Mouse (Mus musculus) v-Abl transformed pro-B cells (cell line): ENCODE measurements around the gene Zbtb43.

Experiments
- in situ Hi-C, 2 experiments: fragments of 400-800 bp; cut with MboI; formaldehyde crosslinking; loops; one replicate each; pipeline ENCODE4 v1.15.1; 2025; ENCODE audit not compliant: unreplicated experiment in 2 of 2

Zbtb43 gene

DNA sequence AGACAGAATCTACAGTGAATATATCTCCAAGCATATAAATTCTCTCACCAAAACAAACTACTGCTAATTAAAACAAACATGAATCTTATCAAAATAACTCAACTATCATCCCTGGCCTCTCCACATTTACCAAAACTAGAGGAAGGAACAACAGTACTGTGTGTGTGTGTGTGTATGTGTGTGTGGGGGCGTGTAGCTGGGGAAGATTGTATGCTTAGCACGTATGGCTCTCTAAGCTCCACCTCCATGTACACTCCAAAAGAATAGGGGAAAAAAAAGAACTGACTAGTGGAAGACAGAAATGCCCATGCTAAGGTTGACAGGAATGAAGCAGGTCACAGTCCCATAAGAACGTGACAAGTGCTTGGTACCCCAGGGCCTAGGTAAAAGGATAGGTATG lies 13.0 kb downstream of the Zbtb43 start:
- in situ Hi-C loops = no loop called here

DNA sequence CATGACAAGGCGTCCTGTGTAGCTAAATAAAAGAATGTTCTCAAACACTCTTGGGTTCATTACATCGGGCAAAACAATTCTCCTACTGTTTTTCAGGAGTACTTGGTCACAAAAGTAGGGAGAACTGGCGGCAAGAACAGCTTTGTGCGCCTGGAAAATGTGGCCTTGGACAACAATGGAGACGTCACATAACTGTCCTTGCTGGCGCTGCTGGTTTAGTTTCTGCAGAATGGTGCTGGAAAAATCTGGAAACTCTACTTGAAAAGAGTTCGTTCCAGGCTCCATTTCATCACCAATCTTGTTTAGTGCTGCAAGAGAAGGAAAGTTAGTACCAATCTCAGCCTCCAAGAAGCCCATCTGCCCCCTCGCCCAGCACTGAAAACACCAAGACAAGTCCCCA lies 13.5 kb downstream of the Zbtb43 start:
- in situ Hi-C loops = no loop called here

DNA sequence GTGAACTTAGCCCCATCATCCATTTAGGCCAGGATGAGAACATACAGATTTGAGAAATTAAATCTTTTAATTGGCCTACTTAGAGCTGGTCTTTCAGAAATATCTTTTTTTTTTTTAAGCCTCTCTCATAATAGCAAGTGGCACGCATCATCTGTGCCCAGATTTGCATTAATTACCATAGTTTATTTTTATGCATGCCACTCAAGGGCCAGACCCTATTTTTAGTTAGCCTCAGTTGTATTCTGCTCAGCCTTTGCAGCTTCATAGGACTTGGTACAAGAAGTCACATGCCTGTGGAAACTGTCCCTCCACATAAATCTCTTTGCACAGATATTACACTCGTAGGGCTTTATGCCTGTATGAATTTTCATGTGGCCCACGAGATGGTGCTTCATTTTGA lies 14.9 kb downstream of the Zbtb43 start:
- in situ Hi-C loops = no loop called here

DNA sequence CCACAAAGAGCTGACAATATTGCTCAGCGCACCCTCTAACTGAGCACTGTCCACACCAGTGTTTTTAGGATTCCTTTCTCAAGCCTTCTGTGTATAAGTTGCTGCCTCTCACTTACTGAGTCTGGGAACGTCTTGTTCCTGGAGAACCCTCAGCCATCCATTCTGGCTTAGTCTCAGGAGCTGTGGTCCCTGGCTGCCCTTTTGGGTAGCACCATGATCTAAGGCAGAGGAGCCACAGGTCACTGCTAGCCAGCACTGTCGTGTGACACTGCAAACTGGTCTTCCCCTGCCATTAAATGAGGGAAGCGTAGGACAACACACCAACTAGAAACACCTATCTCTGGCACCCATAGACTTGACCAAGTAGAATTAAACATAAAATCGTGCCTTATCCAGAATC lies 15.6 kb downstream of the Zbtb43 start:
- in situ Hi-C loops = no loop called here

DNA sequence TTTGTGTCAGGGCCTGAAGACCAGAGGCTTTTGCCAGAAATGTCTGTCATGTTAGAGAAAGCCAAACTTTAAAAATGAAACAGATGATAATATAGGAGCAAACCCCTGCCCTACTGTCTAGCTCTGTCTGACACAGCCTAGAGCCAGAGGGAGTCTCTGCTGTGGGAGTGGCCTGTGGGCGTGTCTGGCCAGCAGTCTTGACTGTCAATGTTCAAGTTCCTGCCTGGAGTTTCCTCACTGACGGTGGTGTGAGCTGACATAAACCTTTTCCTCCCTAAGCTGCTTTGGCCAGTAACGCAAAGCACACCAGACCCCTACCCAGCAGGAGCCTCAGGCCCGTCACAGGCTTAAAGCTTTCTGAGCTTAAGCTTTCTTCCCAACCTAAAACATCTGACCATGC lies 16.2 kb downstream of the Zbtb43 start:
- in situ Hi-C loops = no loop called here

DNA sequence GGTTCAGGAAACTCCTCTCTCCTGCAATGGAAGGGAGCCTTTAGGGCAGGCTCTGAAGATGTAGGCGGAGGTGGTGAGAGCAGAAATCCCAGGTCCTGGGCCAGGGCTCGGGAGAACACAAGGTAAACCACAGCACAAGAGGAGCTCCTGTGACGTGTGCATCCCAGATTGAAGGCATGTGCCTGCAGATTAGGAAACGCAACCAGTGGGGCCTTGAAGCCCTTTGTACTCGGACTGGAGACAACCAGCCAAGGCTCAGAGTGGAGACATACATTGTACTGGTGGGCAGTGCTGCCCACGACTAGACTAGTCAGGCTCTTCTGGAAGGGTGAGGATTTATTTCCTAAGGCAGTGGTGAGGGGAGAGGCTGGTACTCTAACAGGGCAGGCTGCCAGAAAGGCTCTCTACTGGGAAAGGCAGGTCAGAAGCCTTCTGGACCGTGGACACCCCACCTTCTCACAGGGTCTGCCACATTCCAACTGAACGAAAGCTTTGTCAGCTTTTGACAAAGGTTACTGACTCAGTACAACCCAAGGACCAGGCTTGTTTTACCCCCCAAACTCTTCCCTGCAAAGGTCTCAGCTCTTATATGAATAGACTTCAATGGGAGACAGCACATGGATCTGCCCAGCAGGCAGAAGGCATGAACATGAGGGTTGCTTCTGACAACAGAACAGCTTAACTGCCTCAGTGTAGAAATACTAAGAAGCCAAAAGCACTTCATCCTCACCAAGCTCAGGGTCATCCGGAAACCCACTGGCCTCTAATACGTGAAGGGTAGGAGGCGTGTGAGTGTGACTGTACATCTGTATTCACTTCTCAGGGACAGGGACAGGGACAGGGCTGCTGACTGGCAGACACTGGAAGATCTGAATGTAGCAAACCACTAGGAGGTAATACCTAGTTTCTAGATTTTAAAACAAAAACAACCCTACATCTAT lies 17.1 kb downstream of the Zbtb43 start:
- in situ Hi-C loops = no loop called here

DNA sequence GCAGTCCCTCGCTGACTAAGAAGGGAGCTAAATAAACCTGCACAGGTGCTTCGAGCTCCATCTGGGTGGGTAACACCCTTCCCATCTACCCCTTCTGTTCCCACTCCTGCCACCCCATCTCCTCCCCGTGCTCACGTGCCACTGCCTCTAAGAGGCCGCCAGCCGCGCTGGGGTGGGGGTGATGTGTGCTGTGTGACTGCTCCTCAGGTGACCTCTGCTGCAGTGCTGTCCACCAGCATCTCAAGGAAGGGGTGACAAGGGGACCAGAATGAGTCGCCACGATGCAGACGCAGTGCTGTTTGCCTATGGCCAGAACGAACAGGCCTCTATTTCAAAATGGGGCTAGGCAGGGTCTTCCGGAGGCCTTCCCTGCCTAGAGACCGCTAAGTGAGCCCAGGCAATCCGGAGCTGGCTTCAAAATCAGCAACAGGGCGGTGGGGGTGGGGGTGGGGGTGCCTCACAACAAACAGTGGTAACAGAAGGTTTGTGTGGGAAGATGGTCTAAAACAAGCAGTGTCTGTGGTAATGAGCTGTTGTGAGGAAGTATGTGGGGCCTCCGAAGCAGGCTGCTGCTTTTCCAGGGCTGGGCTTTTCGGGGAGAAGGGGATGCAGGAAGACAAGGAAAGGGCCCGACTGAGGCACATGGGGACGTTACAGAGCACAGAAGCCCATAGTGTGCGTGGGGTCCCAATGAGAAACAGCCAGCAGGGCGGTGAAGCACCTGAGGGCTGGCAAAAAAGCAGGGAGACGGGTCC lies 19.1 kb downstream of the Zbtb43 start:
- in situ Hi-C loops = no loop called here

DNA sequence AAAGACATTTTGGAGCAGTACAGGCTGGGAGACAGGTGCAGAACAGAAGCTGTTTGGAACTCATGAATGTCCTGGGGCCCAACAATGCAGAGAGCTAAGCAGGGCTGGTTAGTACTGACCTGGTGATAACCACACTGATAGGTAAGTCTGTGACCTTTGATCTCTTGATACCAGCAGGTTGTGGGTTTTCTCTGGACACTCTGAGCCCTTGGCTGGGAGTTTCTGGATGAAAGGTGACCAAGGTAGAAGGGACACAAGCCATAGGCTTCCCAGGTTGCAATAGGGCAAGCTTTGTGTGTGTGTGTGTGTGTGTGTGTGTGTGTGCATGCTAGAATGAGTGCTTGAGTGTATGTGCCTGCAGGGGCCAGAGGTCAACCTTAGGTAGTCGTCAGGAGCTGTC lies 21.6 kb downstream of the Zbtb43 start:
- in situ Hi-C loops = no loop called here

DNA sequence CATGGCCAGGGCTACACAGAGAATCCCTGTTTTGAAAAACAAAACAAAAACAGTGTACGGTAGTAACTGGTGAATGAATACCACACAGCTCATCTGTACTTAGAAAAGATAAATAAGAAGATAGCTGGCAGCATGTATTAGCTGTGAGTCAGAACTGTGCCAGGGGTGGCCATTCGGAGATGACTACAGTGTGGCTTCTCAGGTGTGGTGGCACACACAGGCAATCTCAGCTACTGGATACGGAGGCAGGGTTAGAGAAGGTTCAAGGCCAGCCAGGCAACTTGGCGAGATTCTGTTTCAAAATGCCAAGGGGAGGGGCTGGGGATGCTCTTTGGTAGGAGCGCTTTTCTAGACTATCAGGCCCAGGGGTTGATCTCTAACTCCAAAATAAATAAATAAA lies 22.6 kb downstream of the Zbtb43 start:
- in situ Hi-C loops = no loop called here

DNA sequence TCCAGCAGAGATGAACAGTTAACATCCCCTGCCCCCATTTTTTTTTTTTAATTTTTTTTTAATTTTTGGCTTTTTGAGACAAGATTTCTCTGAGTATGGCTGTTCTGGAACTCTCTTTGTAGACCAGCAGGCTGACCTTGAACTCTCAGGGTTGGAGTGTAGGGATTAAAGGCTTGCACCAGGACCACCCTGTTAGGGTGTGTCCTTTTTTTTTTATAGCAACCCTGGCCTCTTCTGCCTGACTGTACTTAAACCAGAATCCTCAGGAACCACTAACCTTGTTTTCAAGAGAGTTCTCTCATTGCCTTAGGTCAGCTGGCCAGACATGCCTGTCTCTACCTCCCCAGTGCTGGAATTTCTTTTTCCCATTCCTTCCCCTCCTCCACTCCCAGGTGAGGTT lies 23.5 kb downstream of the Zbtb43 start:
- in situ Hi-C loops = no loop called here

DNA sequence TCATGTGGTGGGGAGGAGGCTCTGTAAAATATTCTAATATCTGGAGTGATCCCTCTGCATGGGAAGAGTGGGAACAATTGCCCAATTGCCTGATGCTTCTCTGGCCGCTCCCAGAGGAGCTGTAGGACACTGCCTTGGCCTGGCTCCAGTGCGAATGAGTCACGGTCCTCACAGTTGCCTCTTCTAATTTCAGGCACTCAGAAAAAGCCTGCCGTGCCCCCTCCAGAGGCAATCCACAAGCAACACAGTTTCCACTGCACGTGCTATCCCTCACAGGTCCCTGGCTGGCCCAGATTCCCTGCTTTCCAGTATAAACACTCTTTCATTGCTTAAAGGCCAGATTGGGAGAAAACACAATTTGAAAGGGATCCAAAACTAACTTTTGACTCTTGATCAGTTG lies 24.0 kb downstream of the Zbtb43 start:
- in situ Hi-C loops = no loop called here

DNA sequence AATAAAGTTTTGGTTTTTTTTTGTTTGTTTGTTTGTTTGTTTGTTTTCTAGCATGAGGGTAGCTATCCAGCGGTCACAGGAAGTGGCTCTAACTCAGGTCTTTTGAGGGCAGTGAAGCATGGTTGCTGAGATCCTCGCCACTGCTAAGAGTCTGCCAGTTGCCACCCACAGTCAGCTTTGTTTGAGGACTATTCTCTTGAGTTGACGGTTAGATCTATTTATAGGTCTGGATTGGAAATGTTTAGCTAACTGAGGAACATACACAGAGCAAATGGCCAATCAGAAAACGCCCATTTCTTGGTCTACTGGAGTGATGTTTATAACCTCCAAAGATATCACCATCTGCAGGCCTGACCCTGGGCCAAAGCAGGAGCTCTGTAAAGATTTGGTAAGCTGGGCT lies 25.7 kb downstream of the Zbtb43 start:
- in situ Hi-C loops = no loop called here

DNA sequence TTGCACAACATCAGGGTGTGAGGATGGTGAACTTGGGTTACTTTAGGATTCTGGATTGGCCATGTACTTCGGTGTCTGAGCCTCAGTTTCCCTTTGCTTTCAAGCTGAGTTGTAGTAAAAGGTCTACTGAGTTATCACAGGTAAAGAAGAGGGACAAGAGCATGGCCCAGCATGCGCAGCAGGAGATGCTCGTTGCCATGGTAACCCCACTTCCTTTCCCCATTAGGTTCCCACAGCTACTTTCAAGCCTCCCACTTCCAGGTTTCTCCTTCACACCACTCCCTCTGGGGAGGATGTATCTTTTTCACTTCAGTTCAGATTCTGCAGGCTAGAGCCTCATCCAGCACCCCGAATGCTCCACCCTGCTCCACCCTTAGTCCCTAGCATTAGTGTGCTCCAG lies 27.5 kb downstream of the Zbtb43 start:
- in situ Hi-C loops = no loop called here

DNA sequence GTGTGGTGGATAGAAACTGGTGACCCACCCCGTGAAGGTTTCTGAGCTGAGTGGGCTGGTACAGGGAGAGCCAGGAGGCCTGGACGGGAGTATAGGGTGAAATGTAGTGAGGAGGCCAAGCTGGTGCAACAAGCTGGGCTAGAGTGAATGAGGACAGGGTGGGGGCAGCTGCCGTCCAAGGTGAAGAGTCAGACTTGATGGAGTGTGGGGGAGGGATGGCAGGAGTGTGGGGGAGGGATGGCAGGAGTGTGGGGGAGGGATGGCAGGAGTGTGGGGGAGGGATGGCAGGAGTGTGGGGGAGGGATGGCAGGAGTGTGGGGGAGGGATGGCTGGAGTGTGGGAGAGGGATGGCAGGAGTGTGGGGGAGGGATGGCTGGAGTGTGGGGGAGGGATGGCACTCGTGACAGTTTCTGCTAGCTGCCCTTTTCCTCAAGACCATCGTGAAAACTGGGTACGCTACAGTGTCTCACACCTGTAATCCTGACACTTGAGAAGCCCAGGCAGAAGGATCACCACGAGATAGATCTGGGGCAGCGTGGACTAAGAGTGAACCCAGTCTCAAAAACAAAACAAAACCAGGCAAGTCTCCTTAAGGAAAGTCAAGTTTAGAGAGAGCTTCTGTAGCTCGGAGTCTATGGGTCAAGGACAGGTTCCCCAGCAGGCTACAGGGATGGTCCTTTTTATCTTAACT lies 28.2 kb downstream of the Zbtb43 start:
- in situ Hi-C loops = no loop called here

DNA sequence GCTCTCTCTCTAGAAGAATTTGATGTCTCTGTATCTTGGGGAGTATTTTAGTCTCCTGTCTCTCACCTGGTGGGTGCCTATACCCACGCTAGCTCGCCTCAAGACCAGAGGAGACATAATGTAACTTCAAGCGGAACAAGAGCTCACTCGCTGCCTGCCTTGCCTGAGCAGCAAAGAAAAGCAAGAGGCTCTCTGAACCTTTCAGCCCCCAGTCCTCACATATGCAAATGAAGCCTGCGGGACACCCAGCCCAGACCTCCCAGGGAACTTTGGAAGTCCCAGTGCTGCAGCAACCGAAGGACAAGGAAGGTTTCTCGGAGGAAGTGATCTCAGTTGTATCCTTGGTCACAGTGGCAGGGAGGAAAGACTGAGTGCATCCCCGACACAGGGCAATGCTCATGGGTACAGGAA lies 28.9 kb downstream of the Zbtb43 start:
- in situ Hi-C loops = no loop called here

DNA sequence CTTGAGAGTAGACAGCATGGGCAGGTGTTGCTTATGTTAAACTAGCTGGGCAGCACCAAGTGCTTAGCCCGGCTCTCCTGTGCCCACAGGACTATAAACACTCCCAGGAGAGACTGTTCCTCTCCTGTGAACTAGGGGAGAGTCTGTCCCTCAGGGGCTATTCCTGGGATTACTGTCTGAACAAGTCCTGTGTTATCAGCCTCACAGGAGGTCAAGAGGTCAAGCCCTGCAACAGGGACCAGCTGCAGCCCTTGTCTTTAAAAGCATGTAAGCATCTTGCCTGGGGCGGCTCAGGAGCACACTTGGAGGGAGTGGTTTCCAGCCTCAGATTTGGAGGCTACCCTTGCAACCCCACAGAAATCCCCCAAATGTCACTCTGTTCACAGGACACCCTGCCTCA lies 30.0 kb downstream of the Zbtb43 start:
- in situ Hi-C loops = no loop called here

DNA sequence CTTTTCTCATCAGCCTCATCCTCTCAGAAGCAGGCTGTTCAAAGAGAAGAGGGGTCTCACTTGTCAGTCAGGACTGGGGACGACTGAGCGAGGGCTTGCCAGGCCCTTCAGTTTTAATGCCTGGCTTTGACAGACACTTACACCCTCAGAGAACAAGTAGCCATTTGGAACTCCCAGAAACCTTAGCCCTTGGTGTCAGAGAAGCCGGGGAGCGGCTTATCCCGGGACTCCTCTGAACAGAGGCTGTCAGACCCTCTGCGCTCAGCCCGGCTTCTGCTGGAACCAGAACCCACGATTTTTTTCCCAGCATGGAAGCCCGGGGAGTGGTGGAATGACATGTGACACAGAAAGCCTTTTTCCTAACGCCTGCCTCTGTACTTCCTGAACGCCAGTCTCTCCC lies 31.2 kb downstream of the Zbtb43 start:
- in situ Hi-C loops = no loop called here

DNA sequence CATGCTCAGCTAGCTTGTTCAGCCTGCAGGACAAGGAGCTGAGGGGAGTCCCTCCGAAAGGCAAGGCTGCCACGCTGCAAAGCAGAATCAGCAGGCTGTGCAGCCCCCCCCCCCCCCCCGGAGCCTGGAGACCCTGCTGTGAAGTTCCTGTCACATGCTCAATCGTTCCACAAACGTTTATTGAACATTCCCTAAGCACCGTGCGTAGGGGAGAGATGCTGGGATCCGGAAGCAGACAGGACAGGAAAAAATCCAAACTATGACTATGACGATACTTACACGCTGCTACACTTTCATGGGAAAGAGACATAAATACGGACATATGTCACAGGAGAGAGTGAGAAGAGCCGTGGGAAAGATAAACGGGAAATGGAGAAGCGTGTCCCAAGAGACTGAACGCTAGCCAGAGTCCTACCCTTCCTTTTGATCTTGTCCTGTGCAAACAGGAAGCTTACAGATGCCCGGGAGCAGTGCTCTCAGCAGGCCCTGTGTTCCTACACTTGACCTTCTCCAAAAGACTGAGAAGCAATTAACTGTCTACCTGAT lies 32.3 kb downstream of the Zbtb43 start:
- in situ Hi-C loops = no loop called here

DNA sequence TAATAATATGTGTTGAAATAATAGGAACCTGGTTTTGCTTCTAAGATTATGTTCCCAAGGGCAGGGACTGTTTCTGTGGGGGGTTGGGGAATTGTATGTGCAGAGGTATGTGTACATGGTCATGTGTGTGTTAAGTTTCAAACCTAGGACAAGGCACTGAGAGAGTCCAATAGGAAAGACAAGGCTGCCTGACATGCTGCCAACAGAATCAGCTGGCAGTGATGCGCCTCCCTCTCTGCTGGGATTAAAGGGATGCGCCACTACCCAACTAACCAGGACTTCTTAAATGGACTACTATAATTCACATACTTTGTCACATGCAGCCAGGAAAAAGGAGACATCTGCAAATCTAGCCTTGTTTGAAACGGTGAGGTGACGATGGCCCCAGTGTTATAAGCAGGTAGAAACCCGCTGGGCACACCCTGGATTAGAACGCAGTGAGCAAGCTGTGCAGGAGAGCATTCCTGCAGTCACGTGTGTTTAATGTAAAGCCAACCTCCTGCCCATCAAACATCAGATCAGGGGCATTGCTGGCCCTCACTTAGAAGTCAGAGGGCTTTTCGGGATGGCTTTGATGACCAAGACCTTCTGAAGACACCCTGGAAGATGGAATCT lies 33.2 kb downstream of the Zbtb43 start:
- in situ Hi-C loops = no loop called here

DNA sequence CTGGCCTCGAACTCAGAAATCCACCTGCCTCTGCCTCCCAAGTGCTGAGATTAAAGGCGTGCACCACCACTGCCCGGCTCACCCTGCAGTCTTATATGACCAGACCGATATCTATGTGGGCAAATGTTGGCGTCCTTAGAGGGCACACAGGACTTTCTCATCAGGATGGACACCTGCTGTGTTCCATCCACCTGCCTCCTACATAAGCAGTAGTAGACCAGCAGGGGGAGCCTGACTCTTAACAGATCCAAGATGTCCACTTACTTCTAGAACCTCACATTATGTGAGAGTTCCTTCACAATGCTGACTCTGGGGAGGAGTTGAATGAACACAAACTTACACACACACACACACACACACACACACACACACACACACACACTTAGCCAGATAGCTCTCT lies 35.5 kb downstream of the Zbtb43 start:
- in situ Hi-C loops = no loop called here
